Mouse (Mus musculus) erythroblast, embryonic 14.5 days (primary cell): Measurements from ENCODE around the gene Mid1.
"Not testable (repeated sequence)": the region's sequence is repeated elsewhere in the genome, so short reads cannot be mapped to it uniquely, and the experiment has no call there.

Experiments used
- GATA1 ChIP-seq: IDR thresholded peaks from 2 replicates; pipeline ENCODE4 v1.6.1; 2012; ENCODE audit warnings: low read length, inconsistent platforms, mixed read lengths
- TAL1 ChIP-seq: IDR thresholded peaks from 3 replicates; pipeline ENCODE4 v1.6.1; 2012; ENCODE audit warnings: low read length, inconsistent platforms, mixed read lengths

- TF ChIP-seq GATA1, TAL1: not testable (repeated sequence)
Measured at GRCm38 (mm10) chrX:169999912-170000641, 315.1 kb downstream of the Mid1 start.
